Mouse (Mus musculus) hindbrain, postnatal 0 days (tissue): Measurements from ENCODE around the gene Nptx1. TPM values are rescaled to one million over a fixed set of nuclear protein-coding genes. Genes with fewer than 3 reads are reported as not detected.

ENCODE experiments used
- ATAC-seq: fragments of 200-750 bp; cut with Nextera tagmentation; 2 replicates; pipeline ENCODE4 v1.8.0; 2017; ENCODE audit warnings: mild to moderate bottlenecking, moderate TSS enrichment, moderate library complexity
- DNase-seq: peaks from one replicate; pipeline ENCODE4 v3.0.0-alpha.2; 2015; ENCODE audit warnings: low spot score
- H3K27ac ChIP-seq: fragments of 300-500 bp; sonication (generic); 2 replicates; pipeline ENCODE4 v1.5.1; 2014; ENCODE audit warnings: mild to moderate bottlenecking
- H3K27me3 ChIP-seq: fragments of 300-500 bp; sonication (generic); 2 replicates; pipeline ENCODE4 v1.6.1; 2014; ENCODE audit warnings: low read length, mixed read lengths; ENCODE audit not compliant: insufficient read depth
- H3K36me3 ChIP-seq: fragments of 300-500 bp; sonication (generic); 2 replicates; pipeline ENCODE4 v1.6.1; 2014; ENCODE audit warnings: low read length, mixed read lengths; ENCODE audit not compliant: insufficient read depth
- H3K4me1 ChIP-seq: fragments of 300-500 bp; sonication (generic); 2 replicates; pipeline ENCODE4 v1.6.1; 2014; ENCODE audit warnings: antibody characterized with exemption, low read length, mixed read lengths; ENCODE audit not compliant: insufficient read depth
- H3K4me2 ChIP-seq: fragments of 300-500 bp; sonication (generic); 2 replicates; pipeline ENCODE4 v1.6.1; 2014; ENCODE audit warnings: low read depth, mild to moderate bottlenecking, low read length, moderate library complexity, mixed read lengths
- H3K4me3 ChIP-seq: fragments of 300-500 bp; sonication (generic); 2 replicates; pipeline ENCODE4 v1.5.1; 2014; ENCODE audit warnings: low read length
- H3K9ac ChIP-seq: fragments of 300-500 bp; sonication (generic); replicated peaks from 2 replicates; pipeline ENCODE4 v1.6.1; 2014; ENCODE audit warnings: mild to moderate bottlenecking, low read length, moderate library complexity, mixed read lengths
- H3K9me3 ChIP-seq: fragments of 300-500 bp; sonication (generic); 2 replicates; pipeline ENCODE4 v1.6.1; 2016; ENCODE audit warnings: low read length, mixed read lengths
- CTCF ChIP-seq: IDR thresholded peaks from 2 replicates; pipeline ENCODE4 v1.5.1; 2016; ENCODE audit warnings: antibody characterized with exemption, control low read depth, low read depth
- WGBS: fragments of 180-500 bp; shearing (Covaris S2); extraction: QIAGEN DNeasy Blood & Tissue Kit; methylation state at CpG from one replicate; pipeline ENCODE4 v1.1.7; 2014; 5-methylcytosine and 5-hydroxymethylcytosine counted together
- polyA plus RNA-seq: library from polyadenylated mRNA; unstranded; fragments of >200 nt; fragmentation: Nextera tagmentation; extraction: Ambion mirVana; gene quantifications from 2 replicates; pipeline ENCODE4 v1.2.1, GENCODE M21; 2015
- total RNA-seq: library from RNA; depleted of rRNA; stranded (reverse); fragments of >200 nt; gene quantifications from 2 replicates; pipeline ENCODE4 v1.2.3, GENCODE M21; 2014; rRNA removed

Nptx1 gene
- 27.0 and 29.0 TPM in 2 replicates for total RNA-seq
- 9.4 and 10.1 TPM in 2 replicates for polyA plus RNA-seq

GRCm38 (mm10) chr11:119547183-119547921, at the start of gene Nptx1:
Nptx1 (minus strand) TSS chr11:119547753.
- Histone ChIP-seq H3K4me3 (peak within 1 kb of the TSS; percentile 59), H3K27ac (peak within 1 kb of the TSS; percentile 64), H3K36me3 (no peaks in the 10 kb centered on the region), H3K4me2 (peak within 1 kb of the TSS; percentile 97), H3K27me3 (no peaks in the 10 kb centered on the region), H3K9ac (peak within 1 kb of the TSS; percentile 68), H3K4me1 (peaks cover 30% of the 10 kb centered on the region), H3K9me3 (no peaks in the 10 kb centered on the region)
- ATAC-seq (peak; percentile 50), DNase-seq (peak; percentile 82)
- under 1% methylated on average over 90 of the region's 90 CpGs for WGBS
- TF ChIP-seq CTCF = no peak

- no peak overlapping the region for H3K4me3 ChIP-seq
- no peak for ATAC-seq
- no peak for DNase-seq
- no peaks in the 10 kb centered on the region for H3K4me1 ChIP-seq
- no peak for TF ChIP-seq CTCF
- no peaks in the 10 kb centered on the region for H3K27me3 ChIP-seq
- WGBS = 44% methylated on average over 3 of the region's 3 CpGs
- no peak overlapping the region for H3K4me2 ChIP-seq
- H3K27ac ChIP-seq = no peak overlapping the region
- no peaks in the 10 kb centered on the region for H3K36me3 ChIP-seq
- no peaks in the 10 kb centered on the region for H3K9me3 ChIP-seq
- no peak overlapping the region for H3K9ac ChIP-seq
Measured at GRCm38 (mm10) chr11:119593966-119594365, 46.4 kb upstream of the Nptx1 start.

DNA sequence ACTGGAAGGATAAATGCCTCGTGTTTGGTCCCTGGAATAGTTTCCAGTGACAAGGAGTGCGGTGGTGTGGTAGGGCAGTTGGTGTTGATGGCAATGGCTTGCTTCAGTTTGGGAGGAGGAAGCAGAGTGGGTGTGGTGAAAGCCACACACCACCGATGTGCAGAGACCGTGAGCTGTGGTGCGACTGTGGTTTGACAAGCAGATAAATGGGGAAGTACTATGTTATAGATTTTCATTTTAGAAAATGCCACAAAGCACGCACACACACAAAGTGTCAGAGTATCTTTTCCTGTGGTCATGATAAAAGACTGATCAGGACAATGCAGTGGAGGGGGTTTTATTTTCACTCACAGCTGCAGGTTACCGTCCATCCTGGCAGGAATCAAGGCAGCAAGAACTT, 41.7 kb upstream of the Nptx1 start:
- WGBS = 89% methylated on average over 7 of the region's 7 CpGs
- ATAC-seq (no peak), DNase-seq (no peak)
- no peaks in the 10 kb centered on the region for H3K27me3 ChIP-seq
- no peaks in the 10 kb centered on the region for H3K9me3 ChIP-seq
- H3K4me2 ChIP-seq = no peak overlapping the region
- H3K4me1 ChIP-seq = no peaks in the 10 kb centered on the region
- H3K9ac ChIP-seq = no peak overlapping the region
- H3K27ac ChIP-seq = no peak overlapping the region
- no peak for TF ChIP-seq CTCF
- no peak overlapping the region for H3K4me3 ChIP-seq
- no peaks in the 10 kb centered on the region for H3K36me3 ChIP-seq

GRCm38 (mm10) chr11:119587112-119587511, 39.6 kb upstream of the Nptx1 start:
- 67% methylated on average over 5 of the region's 5 CpGs for WGBS
- H3K4me2 ChIP-seq = no peak overlapping the region
- H3K4me1 ChIP-seq = no peaks in the 10 kb centered on the region
- no peak for TF ChIP-seq CTCF
- H3K9me3 ChIP-seq = no peaks in the 10 kb centered on the region
- no peaks in the 10 kb centered on the region for H3K36me3 ChIP-seq
- no peak overlapping the region for H3K27ac ChIP-seq
- ATAC-seq (no peak), DNase-seq (no peak)
- no peaks in the 10 kb centered on the region for H3K27me3 ChIP-seq
- H3K9ac ChIP-seq = no peak overlapping the region
- no peak overlapping the region for H3K4me3 ChIP-seq

- ATAC-seq (no peak), DNase-seq (no peak)
- WGBS = 71% methylated on average over 4 of the region's 4 CpGs
- H3K9me3 ChIP-seq = no peaks in the 10 kb centered on the region
- H3K4me2 ChIP-seq = no peak overlapping the region
- no peaks in the 10 kb centered on the region for H3K36me3 ChIP-seq
- no peak for TF ChIP-seq CTCF
- no peak overlapping the region for H3K27ac ChIP-seq
- no peak overlapping the region for H3K9ac ChIP-seq
- H3K4me1 ChIP-seq = no peaks in the 10 kb centered on the region
- H3K27me3 ChIP-seq = no peaks in the 10 kb centered on the region
- H3K4me3 ChIP-seq = no peak overlapping the region
Measured at GRCm38 (mm10) chr11:119586511-119586910, 39.0 kb upstream of the Nptx1 start.

DNA sequence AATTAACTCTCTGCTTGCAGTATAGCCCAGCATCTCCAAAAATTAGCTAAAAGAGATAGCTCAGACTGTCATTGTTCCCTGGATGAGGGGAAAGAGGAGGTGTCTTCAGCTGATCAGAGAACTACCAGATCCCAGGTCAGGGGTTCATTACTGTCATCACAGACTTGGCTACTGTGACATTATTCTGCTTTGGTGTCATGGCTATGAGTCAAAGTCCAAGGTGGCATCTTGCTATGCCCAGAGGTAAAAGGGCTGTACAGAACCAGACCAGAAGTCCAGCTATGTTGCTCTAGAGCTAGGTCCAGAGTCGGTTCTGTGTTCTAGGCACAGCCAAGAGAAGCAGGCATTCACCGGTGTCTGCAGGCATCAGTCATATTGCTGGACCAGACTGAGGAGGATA, 30.2 kb upstream of the Nptx1 start:
- Histone ChIP-seq H3K4me3 (no peak overlapping the region), H3K4me2 (no peak overlapping the region), H3K36me3 (no peaks in the 10 kb centered on the region), H3K27me3 (no peaks in the 10 kb centered on the region), H3K9ac (no peak overlapping the region), H3K27ac (no peak overlapping the region), H3K4me1 (no peaks in the 10 kb centered on the region), H3K9me3 (no peaks in the 10 kb centered on the region)
- TF ChIP-seq CTCF = no peak
- WGBS = 82% methylated on average over 2 of the region's 2 CpGs
- ATAC-seq (no peak), DNase-seq (no peak)

DNA sequence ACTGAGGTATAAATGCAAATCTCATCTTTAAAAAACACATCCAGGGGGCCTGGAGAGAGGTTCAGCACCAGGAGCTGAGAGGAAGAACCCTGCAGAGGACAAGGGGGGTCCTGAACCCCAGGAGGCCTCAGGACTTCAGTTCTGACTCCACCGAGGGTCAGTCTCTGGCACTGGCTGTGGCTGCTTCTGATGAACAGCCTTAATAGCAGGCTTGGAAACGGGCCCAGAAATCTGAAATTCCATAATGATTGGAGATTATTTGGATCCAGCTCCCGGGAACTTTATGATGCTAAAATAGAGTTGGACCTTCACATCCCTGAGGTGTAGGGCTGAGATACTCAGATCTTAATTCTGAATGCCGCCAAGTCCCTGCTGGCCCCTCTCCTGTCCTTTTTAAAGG, 29.3 kb upstream of the Nptx1 start:
- Histone ChIP-seq H3K36me3 (no peaks in the 10 kb centered on the region), H3K27me3 (no peaks in the 10 kb centered on the region), H3K9ac (no peak overlapping the region), H3K27ac (no peak overlapping the region), H3K9me3 (no peaks in the 10 kb centered on the region), H3K4me3 (no peak overlapping the region), H3K4me2 (no peak overlapping the region), H3K4me1 (no peaks in the 10 kb centered on the region)
- WGBS = 12% methylated on average over 4 of the region's 4 CpGs
- ATAC-seq = no peak
- no peak for DNase-seq
- TF ChIP-seq CTCF = no peak
